Comparison of ENCODE assay signal across 8 mouse cellular contexts in the genomic region with DNA sequence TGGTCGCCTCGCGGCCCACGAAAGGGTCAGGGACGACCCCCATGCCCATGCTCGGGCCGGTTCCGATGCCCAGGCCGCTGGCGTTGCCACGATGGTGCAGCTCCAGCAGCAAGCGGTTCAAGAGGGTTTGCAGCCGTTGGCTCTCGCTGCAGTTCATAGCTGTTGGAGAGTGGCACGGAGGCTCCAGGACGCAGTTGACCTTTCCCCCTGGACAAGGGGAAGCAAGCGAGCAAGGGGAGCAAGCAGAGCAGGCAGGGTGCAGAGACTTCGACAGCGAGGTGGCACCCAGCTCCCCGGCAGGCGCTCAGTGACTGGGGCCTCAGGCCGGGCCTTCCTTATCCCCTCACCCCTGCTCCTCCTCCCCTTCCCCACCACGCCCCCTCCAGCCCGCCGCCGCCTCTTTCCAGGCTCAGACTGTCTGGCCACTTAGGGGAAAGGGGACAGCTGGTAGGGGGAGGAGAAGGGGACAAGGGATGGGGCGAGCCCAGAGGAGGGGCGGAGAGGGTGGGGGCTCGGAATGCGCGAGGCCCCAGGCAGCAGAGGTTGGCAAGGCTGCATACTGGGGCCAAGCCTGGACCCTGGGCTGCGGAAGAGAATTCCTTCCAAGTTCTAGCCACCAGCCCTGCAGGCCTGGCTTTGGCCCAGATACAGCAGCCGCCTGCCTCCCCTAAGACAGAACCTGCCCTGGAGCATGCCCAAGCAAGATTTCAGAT. TPM values are rescaled to one million over a fixed set of nuclear protein-coding genes. Genes with fewer than 3 reads are reported as not detected.
DNase-seq lines count a peak whose midpoint lies in the region; ATAC-seq lines count a peak whose summit lies in the region.

A gene (minus strand): TSS at position 426 of the 713 bp plus-strand sequence.

- peak; percentile 89 for ATAC-seq in embryonic facial prominence, embryonic 11.5 days (replicated peaks; ENCODE audit: insufficient number of reproducible peaks, low FRiP score, low TSS enrichment, low read depth)
- ATAC-seq in hindbrain, embryonic 15.5 days (ENCODE audit: low FRiP score, low read depth): peak; percentile 84
- peak; percentile 86 for ATAC-seq in midbrain, embryonic 13.5 days

- peak; percentile 7 to 23 for DNase-seq in layer of hippocampus, postnatal 10 days (ENCODE audit: low spot score in 2 of 2)
- DNase-seq in layer of hippocampus, adult 8-10 months (ENCODE audit: low spot score in 2 of 2): no peak
- DNase-seq in embryonic facial prominence, embryonic 11.5 days (ENCODE audit: low spot score): peak; percentile 45
- DNase-seq in right cerebral cortex, adult 2 months (ENCODE audit: low spot score in 2 of 2): no peak
- no peak for DNase-seq in spleen, postnatal 36 days (ENCODE audit: low spot score in 2 of 2)
- DNase-seq in thymus, postnatal 25 days: no peak

- H3K36me3 ChIP-seq in embryonic facial prominence, embryonic 11.5 days (replicated peaks; ENCODE audit: control insufficient read depth, insufficient read depth, low read depth, low read length): no peaks in the 10 kb centered on the region
- H3K36me3 ChIP-seq in hindbrain, embryonic 15.5 days: no peaks in the 10 kb centered on the region
- H3K36me3 ChIP-seq in midbrain, embryonic 13.5 days: no peaks in the 10 kb centered on the region

- H3K4me3 ChIP-seq in embryonic facial prominence, embryonic 11.5 days (ENCODE audit: low read depth, low read length): peak within 1 kb of the TSS; percentile 21
- H3K4me3 ChIP-seq in hindbrain, embryonic 15.5 days: peak within 1 kb of the TSS; percentile 14
- H3K4me3 ChIP-seq in midbrain, embryonic 13.5 days (replicated peaks): peak within 1 kb of the TSS; percentile 27

- H3K27me3 ChIP-seq in embryonic facial prominence, embryonic 11.5 days (ENCODE audit: control insufficient read depth, insufficient read depth, low read length): 0 out of 2 replicates have a peak, but pooled peaks cover 2% of the 10 kb centered on the region
- peaks cover 2% of the 10 kb centered on the region; the same call in 1 of the 2 replicates for H3K27me3 ChIP-seq in hindbrain, embryonic 15.5 days
- H3K27me3 ChIP-seq in midbrain, embryonic 13.5 days: peaks cover 51% of the 10 kb centered on the region

- peak within 1 kb of the TSS; percentile 54 for H3K4me2 ChIP-seq in embryonic facial prominence, embryonic 11.5 days (ENCODE audit: low read depth, low read length)
- H3K4me2 ChIP-seq in hindbrain, embryonic 15.5 days: peak within 1 kb of the TSS; percentile 45
- H3K4me2 ChIP-seq in midbrain, embryonic 13.5 days (replicated peaks): peak within 1 kb of the TSS; percentile 51

- WGBS in embryonic facial prominence, embryonic 11.5 days: 16% methylated on average over 30 of the region's 33 CpGs
- 36% methylated on average over 28 of the region's 33 CpGs for WGBS in hindbrain, embryonic 15.5 days
- 37% methylated on average over 28 of the region's 33 CpGs for WGBS in midbrain, embryonic 13.5 days

- no peaks in the 10 kb centered on the region for H3K4me1 ChIP-seq in embryonic facial prominence, embryonic 11.5 days (ENCODE audit: control insufficient read depth, insufficient read depth, low read length)
- peaks cover 6% of the 10 kb centered on the region; the same call in 1 of the 2 replicates for H3K4me1 ChIP-seq in hindbrain, embryonic 15.5 days (replicated peaks)
- peaks cover 12% of the 10 kb centered on the region; the same call in 1 of the 2 replicates for H3K4me1 ChIP-seq in midbrain, embryonic 13.5 days (replicated peaks)

- H3K9ac ChIP-seq in embryonic facial prominence, embryonic 11.5 days (replicated peaks; ENCODE audit: low read length): peak within 1 kb of the TSS; percentile 37
- H3K9ac ChIP-seq in hindbrain, embryonic 15.5 days: no peak within 1 kb of the TSS
- peak within 1 kb of the TSS; percentile 55; the same call in 1 of the 2 replicates for H3K9ac ChIP-seq in midbrain, embryonic 13.5 days (replicated peaks)

- H3K27ac ChIP-seq in embryonic facial prominence, embryonic 11.5 days (replicated peaks; ENCODE audit: low read depth, low read length): no peak within 1 kb of the TSS
- peak within 1 kb of the TSS; percentile 68 for H3K27ac ChIP-seq in hindbrain, embryonic 15.5 days (replicated peaks)
- peak within 1 kb of the TSS; percentile 39; the same call in 1 of the 2 replicates for H3K27ac ChIP-seq in midbrain, embryonic 13.5 days

- H3K9me3 ChIP-seq in embryonic facial prominence, embryonic 11.5 days (replicated peaks; ENCODE audit: control insufficient read depth, low read length): no peaks in the 10 kb centered on the region
- H3K9me3 ChIP-seq in hindbrain, embryonic 15.5 days: no peaks in the 10 kb centered on the region
- H3K9me3 ChIP-seq in midbrain, embryonic 13.5 days: no peaks in the 10 kb centered on the region

RNA-seq across cellular contexts. Expression of the gene that starts here (rescaled TPM):
- total RNA-seq in layer of hippocampus, postnatal 10 days (2021): 10 to 100 TPM; 27.6 to 30.8 TPM
- total RNA-seq in layer of hippocampus, adult 8-10 months (2022): 1 to 10 TPM; 2.5 to 6.6 (median 4.5) TPM
- polyA plus RNA-seq in embryonic facial prominence, embryonic 11.5 days (2014; fragmentation: Nextera tagmentation; extraction: Ambion mirVana): 20.0 and 20.5 TPM in 2 replicates
- polyA plus RNA-seq in hindbrain, embryonic 15.5 days (2015; fragmentation: Nextera tagmentation; extraction: Ambion mirVana): 34.2 and 34.5 TPM in 2 replicates
- polyA plus RNA-seq in midbrain, embryonic 13.5 days (2015; fragmentation: Nextera tagmentation; extraction: Ambion mirVana): 21.9 and 22.5 TPM in 2 replicates

Comparison
In these comparisons a context has a peak if more than half of its experiments do, and no peak if none do; other contexts are left out.
1. DNase-seq: peak in layer of hippocampus, postnatal 10 days (2 of 2) and embryonic facial prominence, embryonic 11.5 days (single experiment); none in layer of hippocampus, adult 8-10 months (0 of 2), right cerebral cortex, adult 2 months (0 of 2), spleen, postnatal 36 days (0 of 2) and thymus, postnatal 25 days (single experiment).
2. Peak in every context shown above with its lines, with median percentiles within 50 percentile points of each other: ATAC-seq, H3K4me2 ChIP-seq and H3K4me3 ChIP-seq.